ENCODE assay signal across 10 mouse cellular contexts in the genomic region with DNA sequence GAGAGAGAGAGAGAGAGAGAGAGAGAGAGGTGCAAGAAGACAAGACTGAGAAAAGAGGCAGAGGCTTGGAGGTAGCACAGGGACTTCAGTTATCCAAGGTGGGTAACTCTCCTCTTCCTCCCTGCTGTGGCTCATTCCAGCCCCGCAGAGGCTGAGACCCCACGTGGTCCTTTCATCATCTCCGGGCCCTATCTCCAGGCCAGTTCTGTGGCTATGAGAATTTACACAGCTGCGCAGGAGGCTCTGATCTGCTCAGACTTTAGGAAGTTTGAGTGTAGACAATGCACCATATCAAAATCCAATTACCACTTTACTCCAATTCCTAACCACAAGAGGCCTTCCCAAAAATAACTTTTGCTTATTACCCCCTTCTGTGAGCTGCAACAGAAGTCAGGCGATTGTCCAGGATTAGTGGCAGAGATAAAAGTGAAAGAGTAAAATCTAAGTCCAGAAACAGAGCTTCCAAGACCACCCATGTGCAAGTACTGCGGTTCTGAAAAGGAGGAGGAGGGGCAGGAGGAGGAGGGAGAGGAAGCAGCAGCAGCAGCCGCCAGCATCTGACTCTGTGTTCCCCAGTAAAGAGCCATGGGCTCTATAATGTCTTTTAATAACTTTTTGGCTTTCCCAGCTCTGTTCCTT. TPM values are rescaled to one million over a fixed set of nuclear protein-coding genes. Genes with fewer than 3 reads are reported as not detected.
A peak's percentile ranks its signal among the peaks of the same experiment; 100 is the strongest.
DNase-seq lines count a peak whose midpoint lies in the region; ATAC-seq and TF ChIP-seq lines count a peak whose summit lies in the region.
"Had no signal": no experiment of that assay in that cellular context is flagged by ENCODE, and none has a peak within 500 bp of the region (broad histone marks: within the 10 kb centered on the region; RNA-seq: fewer than 3 reads in every experiment).

No protein-coding gene starts in this region.

- H3K4me3 ChIP-seq in hindbrain, embryonic 11.5 days (ENCODE audit: low read depth, low read length), result no peak overlapping the region
- H3K4me3 ChIP-seq in hindbrain, embryonic 13.5 days, result no peak overlapping the region
- no peak overlapping the region for H3K4me3 ChIP-seq in stomach, embryonic 15.5 days (replicated peaks)
- H3K4me3 ChIP-seq in stomach, postnatal 0 days (ENCODE audit: low read depth, low read length), result no peak overlapping the region
- no peak overlapping the region for H3K4me3 ChIP-seq in intestine, embryonic 16.5 days (ENCODE audit: low read length)
- no peak overlapping the region for H3K4me3 ChIP-seq in stomach, embryonic 16.5 days (replicated peaks; ENCODE audit: low read length)

- no peak overlapping the region for H3K9ac ChIP-seq in hindbrain, embryonic 11.5 days (ENCODE audit: low read depth, low read length)
- no peak overlapping the region for H3K9ac ChIP-seq in hindbrain, embryonic 13.5 days
- H3K9ac ChIP-seq in stomach, embryonic 15.5 days, result no peak overlapping the region
- H3K9ac ChIP-seq in stomach, postnatal 0 days (ENCODE audit: low read length), result no peak overlapping the region
- H3K9ac ChIP-seq in intestine, embryonic 16.5 days (ENCODE audit: low read depth, low read length), result no peak overlapping the region
- no peak overlapping the region for H3K9ac ChIP-seq in stomach, embryonic 16.5 days (ENCODE audit: low read length)

- H3K27me3 ChIP-seq in hindbrain, embryonic 11.5 days (ENCODE audit: control insufficient read depth, insufficient read depth, low read length), result peaks cover 2% of the 10 kb centered on the region; the same call in 1 of the 2 replicates
- H3K27me3 ChIP-seq in hindbrain, embryonic 13.5 days, result 0 out of 2 replicates have a peak, but pooled peaks cover 6% of the 10 kb centered on the region
- no peaks in the 10 kb centered on the region for H3K27me3 ChIP-seq in stomach, embryonic 15.5 days (replicated peaks)
- no peaks in the 10 kb centered on the region for H3K27me3 ChIP-seq in stomach, postnatal 0 days (ENCODE audit: control insufficient read depth, insufficient read depth, low read length)
- no peaks in the 10 kb centered on the region for H3K27me3 ChIP-seq in intestine, embryonic 16.5 days (replicated peaks; ENCODE audit: control insufficient read depth, insufficient read depth, low read length)
- no peaks in the 10 kb centered on the region for H3K27me3 ChIP-seq in stomach, embryonic 16.5 days (ENCODE audit: control insufficient read depth, insufficient read depth, low read length)

- TF ChIP-seq CTCF in stomach, postnatal 0 days (IDR thresholded peaks at IDR 0.05; ENCODE audit: low read depth), result no peak

- no peak overlapping the region for H3K4me2 ChIP-seq in hindbrain, embryonic 11.5 days (replicated peaks; ENCODE audit: low read depth, low read length)
- no peak overlapping the region for H3K4me2 ChIP-seq in hindbrain, embryonic 13.5 days
- no peak overlapping the region; the same call in 1 of the 2 replicates for H3K4me2 ChIP-seq in stomach, embryonic 15.5 days
- no peak overlapping the region for H3K4me2 ChIP-seq in stomach, postnatal 0 days (replicated peaks; ENCODE audit: low read depth)
- H3K4me2 ChIP-seq in intestine, embryonic 16.5 days (ENCODE audit: low read depth, low read length), result no peak overlapping the region
- no peak overlapping the region for H3K4me2 ChIP-seq in stomach, embryonic 16.5 days (ENCODE audit: low read depth, low read length)

- 0 out of 2 replicates have a peak, but pooled peaks cover 3% of the 10 kb centered on the region for H3K4me1 ChIP-seq in hindbrain, embryonic 11.5 days (replicated peaks; ENCODE audit: control insufficient read depth, insufficient read depth, low read length)
- peaks cover 31% of the 10 kb centered on the region for H3K4me1 ChIP-seq in hindbrain, embryonic 13.5 days (replicated peaks)
- H3K4me1 ChIP-seq in stomach, embryonic 15.5 days, result 0 out of 2 replicates have a peak, but pooled peaks cover 2% of the 10 kb centered on the region
- H3K4me1 ChIP-seq in stomach, postnatal 0 days (replicated peaks; ENCODE audit: control insufficient read depth, insufficient read depth), result no peaks in the 10 kb centered on the region
- peaks cover 4% of the 10 kb centered on the region; the same call in 1 of the 2 replicates for H3K4me1 ChIP-seq in intestine, embryonic 16.5 days (ENCODE audit: control insufficient read depth, insufficient read depth, low read length)
- peaks cover 5% of the 10 kb centered on the region; the same call in 1 of the 2 replicates for H3K4me1 ChIP-seq in stomach, embryonic 16.5 days (ENCODE audit: control insufficient read depth, insufficient read depth, low read length)

- TF ChIP-seq EP300 in stomach, postnatal 0 days (optimal IDR thresholded peaks at IDR 0.05), result no peak

- no peaks in the 10 kb centered on the region for H3K9me3 ChIP-seq in hindbrain, embryonic 11.5 days (ENCODE audit: control insufficient read depth, low read length)
- H3K9me3 ChIP-seq in hindbrain, embryonic 13.5 days, result no peaks in the 10 kb centered on the region
- no peaks in the 10 kb centered on the region for H3K9me3 ChIP-seq in stomach, embryonic 15.5 days
- H3K9me3 ChIP-seq in stomach, postnatal 0 days (ENCODE audit: control insufficient read depth, low read length), result no peaks in the 10 kb centered on the region
- H3K9me3 ChIP-seq in intestine, embryonic 16.5 days (ENCODE audit: control insufficient read depth, low read length), result 0 out of 2 replicates have a peak, but pooled peaks cover 2% of the 10 kb centered on the region
- H3K9me3 ChIP-seq in stomach, embryonic 16.5 days (replicated peaks; ENCODE audit: control insufficient read depth, low read length), result no peaks in the 10 kb centered on the region

- no peaks in the 10 kb centered on the region for H3K36me3 ChIP-seq in hindbrain, embryonic 11.5 days (ENCODE audit: control insufficient read depth, insufficient read depth, low read length)
- H3K36me3 ChIP-seq in hindbrain, embryonic 13.5 days, result no peaks in the 10 kb centered on the region
- no peaks in the 10 kb centered on the region for H3K36me3 ChIP-seq in stomach, embryonic 15.5 days
- H3K36me3 ChIP-seq in stomach, postnatal 0 days (ENCODE audit: control insufficient read depth, insufficient read depth, low read length), result no peaks in the 10 kb centered on the region
- H3K36me3 ChIP-seq in intestine, embryonic 16.5 days (ENCODE audit: control insufficient read depth, insufficient read depth, low read length), result no peaks in the 10 kb centered on the region
- H3K36me3 ChIP-seq in stomach, embryonic 16.5 days (ENCODE audit: control insufficient read depth, insufficient read depth, low read length), result no peaks in the 10 kb centered on the region

- WGBS in hindbrain, embryonic 11.5 days, result 12% methylated on average over 7 of the region's 7 CpGs
- WGBS in hindbrain, embryonic 13.5 days, result 11% methylated on average over 7 of the region's 7 CpGs
- WGBS in stomach, embryonic 15.5 days, result 26% methylated on average over 7 of the region's 7 CpGs
- 30% methylated on average over 7 of the region's 7 CpGs for WGBS in stomach, postnatal 0 days
- 29% methylated on average over 7 of the region's 7 CpGs for WGBS in intestine, embryonic 16.5 days
- 33% methylated on average over 7 of the region's 7 CpGs for WGBS in stomach, embryonic 16.5 days

- no peak overlapping the region for H3K27ac ChIP-seq in hindbrain, embryonic 11.5 days (ENCODE audit: low read depth, low read length)
- H3K27ac ChIP-seq in hindbrain, embryonic 13.5 days, result no peak overlapping the region
- H3K27ac ChIP-seq in stomach, embryonic 15.5 days, result peak overlapping the region; percentile 44; the same call in 1 of the 2 replicates
- no peak overlapping the region for H3K27ac ChIP-seq in stomach, postnatal 0 days (replicated peaks)
- no peak overlapping the region; the same call in 1 of the 2 replicates for H3K27ac ChIP-seq in intestine, embryonic 16.5 days (ENCODE audit: low read length)
- H3K27ac ChIP-seq in stomach, embryonic 16.5 days (ENCODE audit: low read length), result no peak overlapping the region; the same call in 1 of the 2 replicates

- DNase-seq in hindbrain, embryonic 11.5 days (ENCODE audit: low spot score), result peak; percentile 25
- no peak for DNase-seq in stomach, postnatal 0 days (ENCODE audit: low spot score)
- no peak for DNase-seq in right cerebral cortex, postnatal 4 days
- no peak for DNase-seq in spleen, adult 18-20 months
- DNase-seq: gastrocnemius, postnatal 25 days; kidney, adult 8-10 months had no signal

- ATAC-seq in hindbrain, embryonic 11.5 days (ENCODE audit: low FRiP score), result peak; percentile 46; the same call in 1 of the 2 replicates
- ATAC-seq in hindbrain, embryonic 13.5 days (ENCODE audit: low FRiP score), result no peak
- peak; percentile 72; the same call in 1 of the 2 replicates for ATAC-seq in stomach, embryonic 15.5 days (ENCODE audit: insufficient read depth, low FRiP score, low read depth)
- ATAC-seq in stomach, postnatal 0 days (ENCODE audit: low FRiP score, low TSS enrichment), result no peak
- peak; percentile 68 for ATAC-seq in intestine, embryonic 16.5 days
- ATAC-seq in stomach, embryonic 16.5 days (ENCODE audit: insufficient read depth, low FRiP score), result peak; percentile 53; the same call in 1 of the 2 replicates

RNA-seq across cellular contexts. Expression of a gene that starts 57.6 kb away (rescaled TPM):
- polyA plus RNA-seq in hindbrain, embryonic 11.5 days (2014; fragmentation: Nextera tagmentation; extraction: Ambion mirVana), result 31.0 and 32.5 TPM in 2 replicates
- 7.4 and 7.8 TPM in 2 replicates for polyA plus RNA-seq in hindbrain, embryonic 13.5 days (2015; fragmentation: Nextera tagmentation; extraction: Ambion mirVana)
- 35.8 and 38.8 TPM in 2 replicates for polyA plus RNA-seq in stomach, embryonic 15.5 days (2015; fragmentation: Nextera tagmentation; extraction: Ambion mirVana)
- 17.4 and 18.5 TPM in 2 replicates for polyA plus RNA-seq in stomach, postnatal 0 days (2015; fragmentation: Nextera tagmentation; extraction: Ambion mirVana)
- 53.1 and 56.6 TPM in 2 replicates for polyA plus RNA-seq in intestine, embryonic 16.5 days (2015; fragmentation: Nextera tagmentation; extraction: Ambion mirVana)
- 31.0 and 33.3 TPM in 2 replicates for polyA plus RNA-seq in stomach, embryonic 16.5 days (2015; fragmentation: Nextera tagmentation; extraction: Ambion mirVana)

Comparison
In these comparisons a context has a peak if more than half of its experiments do, and no peak if none do; other contexts are left out.
1. ATAC-seq: peak in hindbrain, embryonic 11.5 days (single experiment), stomach, embryonic 15.5 days (single experiment), intestine, embryonic 16.5 days (single experiment) and stomach, embryonic 16.5 days (single experiment); none in hindbrain, embryonic 13.5 days (single experiment) and stomach, postnatal 0 days (single experiment).